Mouse (Mus musculus) neural tube, embryonic 15.5 days (tissue): ENCODE data around the gene Olfr975. TPM values are rescaled to one million over a fixed set of nuclear protein-coding genes. Genes with fewer than 3 reads are reported as not detected.

Experiments
- polyA plus RNA-seq: library from polyadenylated mRNA; unstranded; fragments of >200 nt; fragmentation: Nextera tagmentation; extraction: Ambion mirVana; gene quantifications from 2 replicates; pipeline ENCODE4 v1.2.1, GENCODE M21; 2015

The Olfr975 gene
- polyA plus RNA-seq, 1 experiment from 2014 or later = not detected

Other genes with a start within 250 kb of the Olfr975 start
- not detected in 2 replicates for gene Olfr149, start 244.9 kb downstream of the Olfr975 start, polyA plus RNA-seq
- not detected in 2 replicates for gene Olfr965, start 240.7 kb downstream of the Olfr975 start, polyA plus RNA-seq
- gene Olfr150, start 221.1 kb downstream of the Olfr975 start, polyA plus RNA-seq = not detected in 2 replicates
- not detected in 2 replicates for gene Olfr967, start 205.8 kb downstream of the Olfr975 start, polyA plus RNA-seq
- not detected in 2 replicates for gene Olfr968, start 168.8 kb downstream of the Olfr975 start, polyA plus RNA-seq
- not detected in 2 replicates for gene Olfr969, start 161.1 kb downstream of the Olfr975 start, polyA plus RNA-seq
- not detected in 2 replicates for gene Olfr970, start 143.2 kb downstream of the Olfr975 start, polyA plus RNA-seq
- not detected in 2 replicates for gene Olfr971, start 115.2 kb downstream of the Olfr975 start, polyA plus RNA-seq
- not detected in 2 replicates for gene Olfr972, start 85.6 kb downstream of the Olfr975 start, polyA plus RNA-seq
- gene Olfr229, start 44.7 kb downstream of the Olfr975 start, polyA plus RNA-seq = not detected in 2 replicates
- not detected in 2 replicates for gene Olfr974, start 14.5 kb downstream of the Olfr975 start, polyA plus RNA-seq
- not detected in 2 replicates for gene Olfr976, start 9.1 kb upstream of the Olfr975 start, polyA plus RNA-seq
- gene Olfr978, start 40.1 kb upstream of the Olfr975 start, polyA plus RNA-seq = not detected in 2 replicates
- not detected in 2 replicates for gene Olfr979, start 51.4 kb upstream of the Olfr975 start, polyA plus RNA-seq
- not detected in 2 replicates for gene Olfr980, start 57.5 kb upstream of the Olfr975 start, polyA plus RNA-seq
- gene Olfr981, start 69.4 kb upstream of the Olfr975 start, polyA plus RNA-seq = not detected in 2 replicates
- not detected in 2 replicates for gene Olfr982, start 121.8 kb upstream of the Olfr975 start, polyA plus RNA-seq
- gene Olfr983, start 141.5 kb upstream of the Olfr975 start, polyA plus RNA-seq = not detected in 2 replicates
- not detected in 2 replicates for gene Olfr984, start 162.2 kb upstream of the Olfr975 start, polyA plus RNA-seq
- not detected in 2 replicates for gene Olfr985, start 178.1 kb upstream of the Olfr975 start, polyA plus RNA-seq
- not detected in 2 replicates for gene Tmem225, start 196.1 kb upstream of the Olfr975 start, polyA plus RNA-seq
- gene Olfr986, start 228.9 kb upstream of the Olfr975 start, polyA plus RNA-seq = 0.05 and 0.08 TPM in 2 replicates
- 10.2 and 11.0 TPM in 2 replicates for gene Zfp202, start 240.3 kb upstream of the Olfr975 start, polyA plus RNA-seq